Mouse (Mus musculus): ENCODE data around the gene Acsm4. TPM values are rescaled to one million over a fixed set of nuclear protein-coding genes. Genes with fewer than 3 reads are reported as not detected.

Acsm4 gene
- polyA plus RNA-seq, 1 experiment = not detected

DNA sequence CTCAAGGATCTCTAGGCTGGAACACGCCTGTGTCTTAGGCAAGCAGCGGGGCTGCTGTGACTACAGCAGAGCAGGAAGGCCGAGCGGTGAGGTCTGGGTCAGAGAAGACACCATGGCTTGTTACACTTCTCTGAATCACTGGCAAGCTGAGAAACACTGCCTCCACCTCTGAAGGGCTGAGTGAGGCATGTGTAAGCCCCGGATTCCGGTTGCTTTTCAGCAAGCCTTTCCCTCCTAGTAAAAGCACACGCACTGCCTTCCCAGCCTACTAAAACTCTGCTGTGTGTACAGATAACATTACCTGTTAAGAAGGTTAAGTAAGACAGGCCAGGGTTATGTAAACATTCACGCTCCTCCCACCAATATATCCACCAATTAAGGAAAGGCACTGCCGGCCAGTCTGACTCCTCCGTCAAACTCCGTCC lies 70.7 kb downstream of the Acsm4 start, which contains the start of gene Acsm3:
Acsm3 (plus strand) TSS at position 397 of the 425 bp plus-strand sequence.
- Histone ChIP-seq H3K27ac (ENCODE audit: insufficient read depth, low read depth, low read length) (no peak within 1 kb of the TSS), H3K4me1 (ENCODE audit: control insufficient read depth, insufficient read depth, insufficient read length, low read length) (no peaks in the 10 kb centered on the region; the same call in 1 of the 2 replicates), H3K27me3 (ENCODE audit: control insufficient read depth, insufficient read depth, low read length) (no peaks in the 10 kb centered on the region), H3K4me3 (ENCODE audit: low read depth, low read length) (peak within 1 kb of the TSS; percentile 38), H3K36me3 (ENCODE audit: control insufficient read depth, insufficient read depth, low read length) (no peaks in the 10 kb centered on the region)
- TF ChIP-seq CTCF (IDR thresholded peaks at IDR 0.05; ENCODE audit: extremely low read depth, insufficient read length, insufficient replicate concordance, low read depth, low read length) = no peak
- TF ChIP-seq POLR2A (IDR thresholded peaks at IDR 0.05; ENCODE audit: low read depth, low read length) = no peak
- WGBS = 15% methylated on average over 11 of the region's 11 CpGs

GRCm38 (mm10) chr7:119762166-119762697 lies 72.4 kb downstream of the Acsm4 start:
- no peak overlapping the region for H3K27ac ChIP-seq (ENCODE audit: insufficient read depth, low read depth, low read length)

More at GRCm38 (mm10) chr7:119762166-119762697, 72.4 kb downstream of the Acsm4 start:
- Histone ChIP-seq H3K4me1 (ENCODE audit: control insufficient read depth, insufficient read depth, insufficient read length, low read length) (no peaks in the 10 kb centered on the region; the same call in 1 of the 2 replicates), H3K27me3 (ENCODE audit: control insufficient read depth, insufficient read depth, low read length) (no peaks in the 10 kb centered on the region), H3K36me3 (ENCODE audit: control insufficient read depth, insufficient read depth, low read length) (no peaks in the 10 kb centered on the region), H3K4me3 (ENCODE audit: low read depth, low read length) (no peak overlapping the region)
- WGBS = 14% methylated on average over 4 of the region's 4 CpGs
- no peak for TF ChIP-seq POLR2A (IDR thresholded peaks at IDR 0.05; ENCODE audit: low read depth, low read length)
- no peak for TF ChIP-seq CTCF (IDR thresholded peaks at IDR 0.05; ENCODE audit: extremely low read depth, insufficient read length, insufficient replicate concordance, low read depth, low read length)

Other genes starting within 250 kb of the Acsm4 start
- 1.2 and 257 TPM in 2 replicates for gene Gp2, start 230.7 kb upstream of the Acsm4 start, polyA plus RNA-seq (2012; rRNA removed)
- gene Umod, start 210.7 kb upstream of the Acsm4 start, polyA plus RNA-seq (2012; rRNA removed) = 0.19 TPM in 1 of 2 replicates, not detected in the other
- gene Acsm5, start 170.6 kb upstream of the Acsm4 start, polyA plus RNA-seq (2012; rRNA removed) = 1.0 and 2.7 TPM in 2 replicates
- not detected in 2 replicates for gene Pdilt, start 166.5 kb upstream of the Acsm4 start, polyA plus RNA-seq (2012; rRNA removed)
- gene Acsm2, start 135.7 kb upstream of the Acsm4 start, polyA plus RNA-seq (2012; rRNA removed) = not detected in 2 replicates
- gene Acsm1, start 83.0 kb upstream of the Acsm4 start, polyA plus RNA-seq (2012; rRNA removed) = not detected in 2 replicates
- 7.8 and 8.4 TPM in 2 replicates for gene Thumpd1, start 30.8 kb downstream of the Acsm4 start, polyA plus RNA-seq (2012; rRNA removed)
- 0.67 and 4.1 TPM in 2 replicates for gene Acsm3, start 70.9 kb downstream of the Acsm4 start, polyA plus RNA-seq (2012; rRNA removed)
- gene Rexo5, start 104.0 kb downstream of the Acsm4 start, polyA plus RNA-seq (2012; rRNA removed) = 0.13 and 0.62 TPM in 2 replicates
- 0.20 and 0.33 TPM in 2 replicates for gene Eri2, start 104.0 kb downstream of the Acsm4 start, polyA plus RNA-seq (2012; rRNA removed)
- gene Lyrm1, start 205.8 kb downstream of the Acsm4 start, polyA plus RNA-seq (2012; rRNA removed) = 0.14 and 0.65 TPM in 2 replicates
- gene Dcun1d3, start 206.3 kb downstream of the Acsm4 start, polyA plus RNA-seq (2012; rRNA removed) = 2.8 and 3.0 TPM in 2 replicates

All from small intestine, adult 2 months (tissue).